Mouse (Mus musculus) heart, adult 2 months (tissue): ENCODE data around the gene Utf1. TPM values are rescaled to one million over a fixed set of nuclear protein-coding genes. Genes with fewer than 3 reads are reported as not detected.

Source experiments
- DNase-seq, 2 experiments: peaks; one replicate each; pipeline ENCODE4 v3.0.0; 2021
- H3K27ac ChIP-seq: fragments of 200-600 bp; 2 replicates; pipeline ENCODE4 v1.8.1; 2022
- H3K27me3 ChIP-seq: fragments of 200-500 bp; 2 replicates; pipeline ENCODE4 v1.6.1; 2012; ENCODE audit warnings: mild to moderate bottlenecking, low read length, inconsistent platforms, mixed read lengths; ENCODE audit not compliant: control insufficient read depth, insufficient read depth
- H3K36me3 ChIP-seq: fragments of 200-500 bp; 2 replicates; pipeline ENCODE4 v1.6.1; 2012; ENCODE audit warnings: low read length, inconsistent platforms; ENCODE audit not compliant: control insufficient read depth, insufficient read depth
- H3K4me1 ChIP-seq: fragments of 200-500 bp; 2 replicates; pipeline ENCODE4 v1.6.1; 2011; ENCODE audit warnings: low read length; ENCODE audit not compliant: control insufficient read depth, insufficient read depth
- H3K4me3 ChIP-seq: fragments of 200-600 bp; 2 replicates; pipeline ENCODE4 v1.8.1; 2022
- H3K79me2 ChIP-seq: fragments of 200-500 bp; replicated peaks from 2 replicates; pipeline ENCODE4 v1.6.1; 2012; ENCODE audit warnings: mild to moderate bottlenecking, inconsistent platforms, low read length, moderate library complexity, mixed read lengths; ENCODE audit not compliant: control insufficient read depth, insufficient read depth
- H3K9ac ChIP-seq: fragments of 200-500 bp; 2 replicates; pipeline ENCODE4 v1.6.1; 2012; ENCODE audit warnings: low read depth, mild to moderate bottlenecking, control low read depth, inconsistent platforms, low read length, mixed read lengths
- CTCF ChIP-seq: fragments of 200-600 bp; IDR thresholded peaks from 2 replicates; pipeline ENCODE4 v1.8.1; 2022; ENCODE audit warnings: antibody characterized with exemption, mild to moderate bottlenecking, moderate library complexity
- EP300 ChIP-seq: fragments of 200-500 bp; IDR thresholded peaks from 2 replicates; pipeline ENCODE4 v1.6.1; 2011; ENCODE audit warnings: low read depth, low read length, control low read depth; ENCODE audit not compliant: insufficient read depth
- POLR2A ChIP-seq: fragments of 200-500 bp; IDR thresholded peaks from 2 replicates; pipeline ENCODE4 v1.6.1; 2011; ENCODE audit warnings: mild to moderate bottlenecking, low read depth, low read length, control low read depth; ENCODE audit not compliant: insufficient read depth
- WGBS: fragments of 180-500 bp; shearing (Covaris S2); methylation state at CpG from one replicate; pipeline ENCODE4 v1.1.7; 2018; 5-methylcytosine and 5-hydroxymethylcytosine counted together
- intact Hi-C: fragments of 180-260 bp; cut with DNase I; formaldehyde crosslinking; loops from one replicate; pipeline ENCODE4 v1.15.1; 2025
- polyA plus RNA-seq: library from polyadenylated mRNA; depleted of rRNA; stranded (reverse); fragments of >200 nt; gene quantifications from 2 replicates; pipeline ENCODE4 v1.2.3, GENCODE M21; 2012
- total RNA-seq, 2 experiments: library from RNA; stranded (reverse); gene quantifications; 2 replicates each; pipeline ENCODE4 v1.2.3; 2021

Gene Utf1
- total and polyA plus RNA-seq, 3 experiments: not detected

GRCm38 (mm10) chr7:139963814-139964213, 20.2 kb downstream of the Utf1 start:
- WGBS: 62% methylated on average over 4 of the region's 4 CpGs
- no peak for DNase-seq
- Histone ChIP-seq H3K36me3 (no peaks in the 10 kb centered on the region), H3K27me3 (no peaks in the 10 kb centered on the region), H3K4me3 (no peak overlapping the region), H3K79me2 (no peaks in the 10 kb centered on the region), H3K27ac (no peak overlapping the region), H3K9ac (no peak overlapping the region), H3K4me1 (no peaks in the 10 kb centered on the region)
- TF ChIP-seq POLR2A (no peak), EP300 (no peak), CTCF (no peak)
- intact Hi-C loops: no loop called here

DNA sequence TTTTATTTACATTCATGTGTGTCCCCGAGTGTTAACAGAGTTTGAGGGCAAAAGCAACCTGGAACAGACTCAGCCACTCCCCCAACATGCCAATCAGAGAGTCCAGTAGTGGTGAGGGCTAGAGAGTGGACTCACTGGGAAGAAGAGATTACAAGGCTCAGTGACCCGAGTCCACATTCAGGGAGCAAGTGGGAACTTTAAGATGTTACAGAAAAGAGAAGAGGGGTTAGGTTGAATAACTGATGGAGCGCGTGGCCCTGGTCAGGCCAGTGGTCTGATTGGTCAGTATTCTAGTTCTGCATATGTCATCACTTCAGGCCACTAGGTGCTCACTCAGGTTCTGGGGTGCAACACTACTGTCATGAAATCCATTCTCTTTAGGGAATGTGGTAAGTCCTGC, 23.6 kb downstream of the Utf1 start:
- no peak overlapping the region for H3K27ac ChIP-seq
- H3K36me3 ChIP-seq: no peaks in the 10 kb centered on the region
- H3K4me1 ChIP-seq: no peaks in the 10 kb centered on the region
- intact Hi-C loops: loop anchor here (5.0 kb wide), 1 partner anchor 175 kb away; no protein-coding TSS in a partner anchor
- no peak for DNase-seq
- TF ChIP-seq POLR2A (no peak), CTCF (no peak), EP300 (no peak)
- H3K4me3 ChIP-seq: no peak overlapping the region
- no peaks in the 10 kb centered on the region for H3K27me3 ChIP-seq
- H3K79me2 ChIP-seq: no peaks in the 10 kb centered on the region
- H3K9ac ChIP-seq: no peak overlapping the region
- 23% methylated on average over 4 of the region's 4 CpGs for WGBS

GRCm38 (mm10) chr7:139968428-139968827, 24.8 kb downstream of the Utf1 start:
- no peaks in the 10 kb centered on the region for H3K27me3 ChIP-seq
- H3K36me3 ChIP-seq: no peaks in the 10 kb centered on the region
- H3K4me1 ChIP-seq: no peaks in the 10 kb centered on the region
- no peak overlapping the region for H3K4me3 ChIP-seq
- no peak overlapping the region for H3K27ac ChIP-seq
- H3K9ac ChIP-seq: no peak overlapping the region
- 53% methylated on average over 5 of the region's 5 CpGs for WGBS
- TF ChIP-seq POLR2A: no peak
- no peak for TF ChIP-seq EP300
- TF ChIP-seq CTCF: no peak
- no peak for DNase-seq
- no peaks in the 10 kb centered on the region for H3K79me2 ChIP-seq
- intact Hi-C loops: loop anchor here (5.0 kb wide), 1 partner anchor 174 kb away; no protein-coding TSS in a partner anchor

GRCm38 (mm10) chr7:139969348-139970130, 25.9 kb downstream of the Utf1 start:
- Histone ChIP-seq H3K4me1 (no peaks in the 10 kb centered on the region), H3K79me2 (no peaks in the 10 kb centered on the region), H3K27me3 (no peaks in the 10 kb centered on the region), H3K36me3 (no peaks in the 10 kb centered on the region), H3K4me3 (no peak overlapping the region), H3K27ac (no peak overlapping the region), H3K9ac (no peak overlapping the region)
- peak; percentile 69 to 80 for DNase-seq
- intact Hi-C loops: loop anchor here (1.0 to 5.0 kb wide), 3 partner anchors 25 to 173 kb away; no protein-coding TSS in a partner anchor
- 45% methylated on average over 10 of the region's 10 CpGs for WGBS
- peak; percentile 30; the same call in 1 of the 2 replicates for TF ChIP-seq EP300
- no peak for TF ChIP-seq POLR2A
- peak; percentile 79 for TF ChIP-seq CTCF

DNA sequence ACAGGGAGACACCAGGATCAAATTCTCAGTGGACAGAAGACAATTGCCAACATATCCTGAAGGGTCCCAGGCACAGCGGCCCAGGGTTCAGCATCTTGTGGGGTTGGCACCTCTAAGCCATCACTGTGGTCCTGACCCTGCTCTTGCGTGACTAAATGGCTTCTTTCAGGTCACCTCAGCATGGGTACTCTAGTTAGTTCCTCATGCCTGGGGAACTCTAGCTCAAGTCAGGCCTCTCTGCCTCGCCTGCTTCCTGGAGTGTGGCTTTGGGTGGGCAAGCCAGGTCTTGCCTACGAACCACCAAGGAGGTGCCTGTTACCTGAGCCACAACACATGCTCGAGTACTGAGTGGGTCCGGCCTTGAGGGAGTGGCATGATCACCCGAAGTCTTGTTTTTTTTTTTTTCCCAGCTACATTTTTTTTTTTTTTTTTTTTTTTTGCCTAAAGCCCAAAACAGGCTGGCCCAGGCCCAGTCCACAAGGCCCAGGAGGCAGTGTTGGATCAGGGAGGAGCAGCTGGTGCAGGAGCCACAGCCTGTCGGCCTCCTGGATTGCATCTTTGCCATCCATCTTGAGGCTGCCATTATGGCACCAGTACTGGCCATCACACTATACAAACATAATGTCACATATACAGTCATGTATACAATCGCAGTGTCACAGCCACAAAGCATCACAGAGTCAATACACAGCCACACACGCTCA, 26.8 kb downstream of the Utf1 start:
- 84% methylated on average over 10 of the region's 10 CpGs for WGBS
- Histone ChIP-seq H3K27ac (no peak overlapping the region), H3K36me3 (no peaks in the 10 kb centered on the region), H3K4me1 (no peaks in the 10 kb centered on the region), H3K9ac (no peak overlapping the region), H3K79me2 (no peaks in the 10 kb centered on the region), H3K4me3 (no peak overlapping the region), H3K27me3 (no peaks in the 10 kb centered on the region)
- intact Hi-C loops: no loop called here
- TF ChIP-seq CTCF (no peak), POLR2A (no peak), EP300 (no peak)
- DNase-seq: no peak

DNA sequence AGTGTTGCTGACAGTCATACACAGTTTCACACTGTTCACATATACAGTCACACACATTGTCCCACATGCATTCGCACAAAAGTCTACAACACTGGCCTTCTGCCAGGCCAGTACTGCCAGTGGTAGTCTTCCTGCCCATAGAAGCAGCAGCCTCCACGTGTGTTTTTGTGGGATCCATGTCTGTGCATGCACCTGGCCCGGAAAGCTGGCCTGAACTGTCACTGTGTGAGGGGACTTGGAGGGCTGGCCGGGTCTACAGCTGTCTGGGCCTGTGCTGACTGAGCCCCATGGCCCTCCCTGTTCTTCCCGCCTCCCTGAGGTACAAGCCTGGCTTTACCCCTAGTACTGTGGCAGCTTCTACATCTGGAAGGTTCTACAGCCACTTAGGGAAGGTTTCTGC, 27.4 kb downstream of the Utf1 start:
- H3K4me3 ChIP-seq: no peak overlapping the region
- no peaks in the 10 kb centered on the region for H3K27me3 ChIP-seq
- no peaks in the 10 kb centered on the region for H3K79me2 ChIP-seq
- no peak for DNase-seq
- no peaks in the 10 kb centered on the region for H3K36me3 ChIP-seq
- no peaks in the 10 kb centered on the region for H3K4me1 ChIP-seq
- TF ChIP-seq CTCF (no peak), POLR2A (no peak), EP300 (no peak)
- no peak overlapping the region for H3K27ac ChIP-seq
- WGBS: 67% methylated on average over 5 of the region's 5 CpGs
- no peak overlapping the region for H3K9ac ChIP-seq
- intact Hi-C loops: no loop called here
